Mouse (Mus musculus): ENCODE data around the gene 9630041A04Rik. TPM values are rescaled to one million over a fixed set of nuclear protein-coding genes. Genes with fewer than 3 reads are reported as not detected.

The 9630041A04Rik gene
- polyA plus RNA-seq, 1 experiment from 2014 or later = not detected

DNA sequence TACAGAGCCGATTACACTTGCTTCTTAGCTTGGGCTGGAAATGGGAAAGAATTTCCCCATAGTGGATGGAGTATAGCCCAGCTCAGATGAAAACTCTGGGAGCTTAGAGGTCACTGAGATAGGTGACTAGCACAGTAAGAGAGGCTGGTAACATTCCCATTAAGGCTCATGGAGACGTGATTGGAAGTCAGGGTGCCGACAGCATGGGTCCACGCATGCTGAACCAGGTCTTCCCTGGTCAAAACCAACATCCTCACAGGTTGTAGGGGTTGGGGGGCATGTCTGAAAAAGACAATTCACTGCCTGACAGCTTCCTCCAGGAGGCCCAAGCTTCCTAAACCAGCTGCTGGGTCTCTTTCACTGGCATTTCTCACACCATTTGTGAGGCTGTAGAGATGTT is 47.9 kb downstream of the 9630041A04Rik start:
- DNase-seq (ENCODE audit: low spot score) = no peak
- no peak for TF ChIP-seq CTCF (IDR thresholded peaks at IDR 0.05; ENCODE audit: low read depth)
- no peak for TF ChIP-seq EP300 (optimal IDR thresholded peaks at IDR 0.05)
- no peak for ATAC-seq (ENCODE audit: low FRiP score, low TSS enrichment)
- H3K4me3 ChIP-seq (ENCODE audit: low read depth, low read length) = no peak overlapping the region
- no peak overlapping the region for H3K27ac ChIP-seq (replicated peaks)
- no peaks in the 10 kb centered on the region for H3K36me3 ChIP-seq (ENCODE audit: control insufficient read depth, insufficient read depth, low read length)
- 75% methylated on average over 4 of the region's 4 CpGs for WGBS
- H3K27me3 ChIP-seq (ENCODE audit: control insufficient read depth, insufficient read depth, low read length) = no peaks in the 10 kb centered on the region
- H3K4me2 ChIP-seq (replicated peaks; ENCODE audit: low read depth) = no peak overlapping the region
- H3K4me1 ChIP-seq (replicated peaks; ENCODE audit: control insufficient read depth, insufficient read depth) = no peaks in the 10 kb centered on the region
- H3K9me3 ChIP-seq (ENCODE audit: control insufficient read depth, low read length) = no peaks in the 10 kb centered on the region
- no peak overlapping the region for H3K9ac ChIP-seq (ENCODE audit: low read length)

DNA sequence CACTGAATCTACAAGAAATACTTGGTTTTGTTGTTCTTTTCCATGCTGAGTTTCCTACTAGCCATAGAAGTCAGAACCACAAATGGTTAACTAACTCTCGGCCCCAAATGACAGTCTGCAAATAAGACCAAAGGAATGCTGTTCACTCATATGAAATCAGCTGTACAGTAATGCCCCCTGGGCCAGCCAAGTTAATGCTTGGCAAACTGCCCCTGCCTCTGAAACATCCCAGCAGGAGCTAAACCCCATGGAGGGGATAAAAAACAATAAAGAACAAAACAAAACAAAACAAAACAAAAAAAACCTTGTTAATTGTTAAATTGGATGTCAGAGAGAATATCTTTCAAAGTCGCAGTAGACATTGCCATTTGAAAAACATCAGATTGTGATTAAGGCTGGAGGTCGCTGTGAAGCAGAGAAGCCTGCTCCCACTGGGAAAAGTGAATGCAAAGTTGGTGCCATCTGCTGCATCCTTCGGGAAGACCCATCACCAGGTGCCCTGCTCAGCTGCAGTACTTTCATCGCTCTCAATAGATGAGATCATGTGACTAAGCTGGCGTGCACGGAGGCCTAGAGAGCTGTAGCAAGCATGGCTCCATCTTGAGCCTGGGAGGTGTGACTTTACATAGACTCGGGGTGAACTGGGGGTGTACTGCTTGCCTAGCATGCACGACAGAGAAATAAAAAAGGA is 49.7 kb downstream of the 9630041A04Rik start:
- H3K36me3 ChIP-seq (ENCODE audit: control insufficient read depth, insufficient read depth, low read length) = no peaks in the 10 kb centered on the region
- H3K4me1 ChIP-seq (replicated peaks; ENCODE audit: control insufficient read depth, insufficient read depth) = no peaks in the 10 kb centered on the region
- H3K9ac ChIP-seq (ENCODE audit: low read length) = no peak overlapping the region
- H3K27ac ChIP-seq (replicated peaks) = no peak overlapping the region
- H3K4me2 ChIP-seq (replicated peaks; ENCODE audit: low read depth) = no peak overlapping the region
- ATAC-seq (ENCODE audit: low FRiP score, low TSS enrichment) = no peak
- DNase-seq (ENCODE audit: low spot score) = no peak
- no peaks in the 10 kb centered on the region for H3K9me3 ChIP-seq (ENCODE audit: control insufficient read depth, low read length)
- 51% methylated on average over 9 of the region's 9 CpGs for WGBS
- H3K4me3 ChIP-seq (ENCODE audit: low read depth, low read length) = no peak overlapping the region
- TF ChIP-seq CTCF (IDR thresholded peaks at IDR 0.05; ENCODE audit: low read depth) (no peak), EP300 (optimal IDR thresholded peaks at IDR 0.05) (no peak)
- H3K27me3 ChIP-seq (ENCODE audit: control insufficient read depth, insufficient read depth, low read length) = no peaks in the 10 kb centered on the region

- ATAC-seq (ENCODE audit: low FRiP score, low TSS enrichment) = no peak
- Histone ChIP-seq H3K4me2 (replicated peaks; ENCODE audit: low read depth) (no peak overlapping the region), H3K36me3 (ENCODE audit: control insufficient read depth, insufficient read depth, low read length) (no peaks in the 10 kb centered on the region), H3K27me3 (ENCODE audit: control insufficient read depth, insufficient read depth, low read length) (no peaks in the 10 kb centered on the region), H3K4me3 (ENCODE audit: low read depth, low read length) (no peak overlapping the region), H3K27ac (replicated peaks) (no peak overlapping the region), H3K4me1 (replicated peaks; ENCODE audit: control insufficient read depth, insufficient read depth) (no peaks in the 10 kb centered on the region), H3K9me3 (ENCODE audit: control insufficient read depth, low read length) (no peaks in the 10 kb centered on the region), H3K9ac (ENCODE audit: low read length) (no peak overlapping the region)
- 85% methylated on average over 2 of the region's 2 CpGs for WGBS
- TF ChIP-seq EP300 (optimal IDR thresholded peaks at IDR 0.05) = no peak
- TF ChIP-seq CTCF (IDR thresholded peaks at IDR 0.05; ENCODE audit: low read depth) = no peak
- no peak for DNase-seq (ENCODE audit: low spot score)
These were observed 53.4 kb downstream of the 9630041A04Rik start for GRCm38 (mm10) chr9:101915082-101915481.

DNA sequence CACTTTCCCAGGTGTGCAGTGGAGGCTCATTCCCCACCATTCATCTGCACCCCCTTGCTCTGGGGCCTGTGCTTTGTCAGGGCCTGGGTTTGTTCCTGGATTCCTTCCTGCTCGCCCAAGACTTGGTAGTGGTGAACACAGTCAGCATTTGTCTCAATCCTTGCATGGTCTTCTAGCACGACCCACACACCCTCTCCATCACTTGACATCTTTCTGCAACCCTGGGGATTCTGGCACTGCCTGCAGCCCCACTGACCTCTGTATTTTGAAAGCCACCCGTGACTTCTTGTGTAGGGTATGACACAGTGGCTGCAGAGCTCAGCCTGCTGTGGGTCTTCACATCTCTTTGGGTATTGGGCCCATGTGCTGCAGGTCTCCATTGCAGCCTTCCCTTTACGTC is 57.1 kb downstream of the 9630041A04Rik start:
- H3K27me3 ChIP-seq (ENCODE audit: control insufficient read depth, insufficient read depth, low read length) = no peaks in the 10 kb centered on the region
- WGBS = 82% methylated on average over 4 of the region's 4 CpGs
- H3K36me3 ChIP-seq (ENCODE audit: control insufficient read depth, insufficient read depth, low read length) = no peaks in the 10 kb centered on the region
- H3K27ac ChIP-seq (replicated peaks) = no peak overlapping the region
- TF ChIP-seq CTCF (IDR thresholded peaks at IDR 0.05; ENCODE audit: low read depth) (no peak), EP300 (optimal IDR thresholded peaks at IDR 0.05) (no peak)
- H3K9ac ChIP-seq (ENCODE audit: low read length) = no peak overlapping the region
- H3K4me1 ChIP-seq (replicated peaks; ENCODE audit: control insufficient read depth, insufficient read depth) = no peaks in the 10 kb centered on the region
- no peak for DNase-seq (ENCODE audit: low spot score)
- H3K4me3 ChIP-seq (ENCODE audit: low read depth, low read length) = no peak overlapping the region
- no peak for ATAC-seq (ENCODE audit: low FRiP score, low TSS enrichment)
- no peak overlapping the region for H3K4me2 ChIP-seq (replicated peaks; ENCODE audit: low read depth)
- no peaks in the 10 kb centered on the region for H3K9me3 ChIP-seq (ENCODE audit: control insufficient read depth, low read length)

DNA sequence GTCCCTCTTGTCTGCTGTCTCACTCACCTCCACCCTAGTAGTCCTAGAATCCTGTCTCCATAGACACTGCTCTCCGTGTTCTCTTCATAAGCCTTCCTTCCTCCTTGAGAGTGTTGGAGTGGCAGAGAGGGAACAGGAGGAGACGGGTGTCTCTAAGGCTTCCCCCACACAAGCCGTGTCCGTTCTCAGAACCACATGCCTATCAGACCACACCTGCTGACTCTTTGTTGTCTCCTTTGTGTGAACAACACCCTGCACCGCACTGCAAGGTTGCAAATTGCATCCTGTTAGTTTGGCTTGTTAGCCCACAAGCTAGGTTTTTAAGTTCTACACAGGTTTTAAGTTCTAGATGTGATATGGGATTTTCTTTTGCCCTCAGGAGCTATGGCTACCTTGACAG is 57.7 kb downstream of the 9630041A04Rik start:
- H3K27ac ChIP-seq (replicated peaks) = no peak overlapping the region
- no peak overlapping the region for H3K4me2 ChIP-seq (replicated peaks; ENCODE audit: low read depth)
- TF ChIP-seq CTCF (IDR thresholded peaks at IDR 0.05; ENCODE audit: low read depth) = no peak
- TF ChIP-seq EP300 (optimal IDR thresholded peaks at IDR 0.05) = no peak
- no peak for DNase-seq (ENCODE audit: low spot score)
- no peaks in the 10 kb centered on the region for H3K36me3 ChIP-seq (ENCODE audit: control insufficient read depth, insufficient read depth, low read length)
- H3K9ac ChIP-seq (ENCODE audit: low read length) = no peak overlapping the region
- no peaks in the 10 kb centered on the region for H3K27me3 ChIP-seq (ENCODE audit: control insufficient read depth, insufficient read depth, low read length)
- H3K9me3 ChIP-seq (ENCODE audit: control insufficient read depth, low read length) = no peaks in the 10 kb centered on the region
- no peaks in the 10 kb centered on the region for H3K4me1 ChIP-seq (replicated peaks; ENCODE audit: control insufficient read depth, insufficient read depth)
- ATAC-seq (ENCODE audit: low FRiP score, low TSS enrichment) = no peak
- no peak overlapping the region for H3K4me3 ChIP-seq (ENCODE audit: low read depth, low read length)
- 80% methylated on average over 5 of the region's 5 CpGs for WGBS

DNA sequence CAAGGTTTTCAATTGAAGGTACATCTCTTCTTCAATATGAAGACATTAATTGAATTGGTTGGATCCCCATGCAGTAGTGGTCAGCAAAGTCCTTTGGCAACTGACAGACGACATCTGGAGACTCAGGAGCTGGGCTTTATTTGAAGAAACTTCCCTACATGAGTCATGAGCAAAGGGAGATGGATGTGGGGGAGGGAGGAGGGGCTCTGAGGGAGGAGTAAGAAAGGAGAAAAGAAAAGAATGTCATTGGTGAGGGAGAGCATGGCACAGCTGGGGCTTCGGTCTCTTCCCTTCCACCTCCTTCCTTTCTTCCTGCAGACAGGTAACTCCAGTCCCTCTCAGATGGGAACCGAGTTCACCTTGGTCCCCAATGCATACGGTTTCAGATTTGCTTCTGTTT is 61.2 kb downstream of the 9630041A04Rik start:
- no peak for ATAC-seq (ENCODE audit: low FRiP score, low TSS enrichment)
- H3K36me3 ChIP-seq (ENCODE audit: control insufficient read depth, insufficient read depth, low read length) = no peaks in the 10 kb centered on the region
- TF ChIP-seq CTCF (IDR thresholded peaks at IDR 0.05; ENCODE audit: low read depth) = no peak
- H3K27me3 ChIP-seq (ENCODE audit: control insufficient read depth, insufficient read depth, low read length) = no peaks in the 10 kb centered on the region
- no peaks in the 10 kb centered on the region for H3K9me3 ChIP-seq (ENCODE audit: control insufficient read depth, low read length)
- no peak overlapping the region for H3K4me3 ChIP-seq (ENCODE audit: low read depth, low read length)
- H3K27ac ChIP-seq (replicated peaks) = no peak overlapping the region
- no peak for DNase-seq (ENCODE audit: low spot score)
- WGBS = 51% methylated on average over 4 of the region's 4 CpGs
- H3K4me1 ChIP-seq (replicated peaks; ENCODE audit: control insufficient read depth, insufficient read depth) = no peaks in the 10 kb centered on the region
- no peak overlapping the region for H3K9ac ChIP-seq (ENCODE audit: low read length)
- no peak overlapping the region for H3K4me2 ChIP-seq (replicated peaks; ENCODE audit: low read depth)
